Mouse (Mus musculus): ENCODE data around the gene Stk32c. TPM values are rescaled to one million over a fixed set of nuclear protein-coding genes. Genes with fewer than 3 reads are reported as not detected.
A peak's percentile ranks its signal among the peaks of the same experiment; 100 is the strongest.

Gene Stk32c
- total RNA-seq, 2 experiments from 2014 or later = 2.8 to 4.6 TPM

GRCm38 (mm10) chr7:139078181-139078580 is 134.9 kb downstream of the Stk32c start:
- DNase-seq = no peak
- intact Hi-C loops (cut with DNase I) = no loop called here

- intact Hi-C loops (cut with DNase I) = no loop called here
- DNase-seq = no peak
These were observed 135.8 kb downstream of the Stk32c start for GRCm38 (mm10) chr7:139077283-139077682.

- intact Hi-C loops (cut with DNase I) = no loop called here
These were observed 137.9 kb downstream of the Stk32c start for GRCm38 (mm10) chr7:139075054-139075794.

GRCm38 (mm10) chr7:139074189-139074588 is 138.9 kb downstream of the Stk32c start:
- DNase-seq = no peak
- intact Hi-C loops (cut with DNase I) = no loop called here

More at GRCm38 (mm10) chr7:139075054-139075794, 137.9 kb downstream of the Stk32c start:
- DNase-seq = no peak

GRCm38 (mm10) chr7:139068182-139068623 is 144.9 kb downstream of the Stk32c start:
- DNase-seq = peak; percentile 74 to 87
- intact Hi-C loops (cut with DNase I) = no loop called here

GRCm38 (mm10) chr7:139063406-139063805 is 149.7 kb downstream of the Stk32c start:
- intact Hi-C loops (cut with DNase I) = no loop called here
- no peak for DNase-seq

Other genes starting within 250 kb of the Stk32c start
- 1 to 10 TPM; 2.8 to 3.3 TPM for gene Dpysl4, start 127.3 kb downstream of the Stk32c start, total RNA-seq (2021)
- 10 to 100 TPM in 1 of 2 experiments, 1 to 10 TPM in 1; 9.3 to 10.0 TPM for gene Lrrc27, start 319 bp downstream of the Stk32c start, total RNA-seq (2021)
- gene Pwwp2b, start 35.2 kb upstream of the Stk32c start, total RNA-seq (2021) = 1 to 10 TPM; 8.1 to 9.8 TPM
- 100 to 1,000 TPM; 185 to 197 TPM for gene Inpp5a, start 175.8 kb upstream of the Stk32c start, total RNA-seq (2021)

Measured in heart, postnatal 10 days (tissue).